ENCODE assay signal across 8 mouse cellular contexts in genomic region chr10:4712061-4712908, GRCm38 (mm10).
DNase-seq lines count a peak whose midpoint lies in the region; ATAC-seq and TF ChIP-seq lines count a peak whose summit lies in the region.

No protein-coding gene starts in this region.

- peak overlapping the region; percentile 3; the same call in 1 of the 2 replicates for H3K9ac ChIP-seq in limb, embryonic 11.5 days (ENCODE audit: low read length)

- no peaks in the 10 kb centered on the region for H3K9me3 ChIP-seq in limb, embryonic 11.5 days (ENCODE audit: control insufficient read depth, low read length)

- H3K27ac ChIP-seq in limb, embryonic 11.5 days (replicated peaks; ENCODE audit: low read depth, low read length) = no peak overlapping the region

- no peak for TF ChIP-seq POLR2A in lung, adult 2 months (IDR thresholded peaks at IDR 0.05; ENCODE audit: borderline replicate concordance, extremely low read depth, low read depth, low read length)

- peaks cover 8% of the 10 kb centered on the region for H3K4me1 ChIP-seq in lung, adult 2 months (ENCODE audit: control insufficient read depth, insufficient read depth, low read length)
- 0 out of 2 replicates have a peak, but pooled peaks cover 3% of the 10 kb centered on the region for H3K4me1 ChIP-seq in limb, embryonic 11.5 days (ENCODE audit: control insufficient read depth, insufficient read depth, low read length)

- no peak for TF ChIP-seq CTCF in lung, adult 2 months (IDR thresholded peaks at IDR 0.05; ENCODE audit: insufficient read depth, low read length)

- no peaks in the 10 kb centered on the region for H3K36me3 ChIP-seq in limb, embryonic 11.5 days (ENCODE audit: control insufficient read depth, insufficient read depth, low read length)

- DNase-seq in lung, postnatal 10 days = peak; percentile 3
- no peak for DNase-seq in lung, adult 2 months
- DNase-seq in cerebellum, postnatal 36 days = peak; percentile 14 to 22
- peak; percentile 58 for DNase-seq in limb, embryonic 11.5 days (ENCODE audit: low spot score)
- DNase-seq in neural tube, embryonic 10.5 days (ENCODE audit: extremely low spot score, low spot score) = peak; percentile 62
- peak; percentile 15 to 27 for DNase-seq in urinary bladder, postnatal 36 days (ENCODE audit: low spot score in 2 of 2)
- DNase-seq in layer of hippocampus, adult 8-10 months (ENCODE audit: low spot score in 2 of 2) = no peak

- WGBS in lung, adult 2 months = 8% methylated on average over 66 of the region's 68 CpGs
- whole genome bisulfite sequencing in limb, embryonic 11.5 days = 1% methylated on average over 63 of the region's 68 CpGs

- no peak overlapping the region for H3K4me3 ChIP-seq in lung, adult 2 months (replicated peaks; ENCODE audit: extremely low read depth, low read depth, low read length)
- H3K4me3 ChIP-seq in limb, embryonic 11.5 days (ENCODE audit: low read depth, low read length) = peak overlapping the region; percentile 39

- peaks cover 19% of the 10 kb centered on the region for H3K27me3 ChIP-seq in limb, embryonic 11.5 days (ENCODE audit: control insufficient read depth, insufficient read depth, low read length)

- peak; percentile 44 for ATAC-seq in granulocyte monocyte progenitor cell, adult 5-6 weeks (replicated peaks; ENCODE audit: poor library complexity, severe bottlenecking)
- no peak; the same call in 1 of the 2 replicates for ATAC-seq in limb, embryonic 11.5 days (ENCODE audit: insufficient number of reproducible peaks, low FRiP score, low TSS enrichment, low read depth)

- H3K4me2 ChIP-seq in limb, embryonic 11.5 days (ENCODE audit: low read depth, severe bottlenecking) = peak overlapping the region; percentile 92

Comparison
In these comparisons a context has a peak if more than half of its experiments do, and no peak if none do; other contexts are left out.
1. DNase-seq: peak in lung, postnatal 10 days (single experiment), cerebellum, postnatal 36 days (2 of 2), limb, embryonic 11.5 days (single experiment), neural tube, embryonic 10.5 days (single experiment) and urinary bladder, postnatal 36 days (2 of 2); none in lung, adult 2 months (single experiment) and layer of hippocampus, adult 8-10 months (0 of 2).